Mouse (Mus musculus) ES-E14 (cell line): ENCODE results near the gene Rcsd1. TPM values are rescaled to one million over a fixed set of nuclear protein-coding genes. Genes with fewer than 3 reads are reported as not detected.

ENCODE experiments used
- DNase-seq: peaks from one replicate; pipeline ENCODE4 v3.0.0-alpha.2; 2013; ENCODE audit warnings: low read depth, low spot score
- H3K27ac ChIP-seq: 2 replicates; pipeline ENCODE4 v1.5.1; 2012; ENCODE audit warnings: low read depth, mild to moderate bottlenecking, low read length, moderate library complexity, mixed read lengths; ENCODE audit not compliant: poor library complexity, insufficient read depth, severe bottlenecking
- H3K36me3 ChIP-seq: 2 replicates; pipeline ENCODE4 v1.6.1; 2012; ENCODE audit warnings: mild to moderate bottlenecking, low read length, moderate library complexity, mixed read lengths; ENCODE audit not compliant: control insufficient read depth, poor library complexity, insufficient read depth, severe bottlenecking
- H3K4me1 ChIP-seq, 2 experiments: fragments of 150-350 bp in 1 of 2; sonication (generic) in 1 of 2; 2 replicates each; pipeline ENCODE4 v1.6.1; 2012; ENCODE audit warnings: low read length in 2 of 2, mild to moderate bottlenecking in 1 of 2, mixed read lengths in 1 of 2; ENCODE audit not compliant: control insufficient read depth in 2 of 2, insufficient read depth in 2 of 2, poor library complexity in 1 of 2
- H3K4me3 ChIP-seq, 2 experiments: fragments of 150-350 bp in 1 of 2; sonication (generic) in 1 of 2; 2 replicates each; pipeline ENCODE4 v1.5.1; 2012; ENCODE audit warnings: low read length in 2 of 2, low read depth in 1 of 2, mild to moderate bottlenecking in 1 of 2, mixed read lengths in 1 of 2; ENCODE audit not compliant: insufficient read depth in 1 of 2, poor library complexity in 1 of 2, severe bottlenecking in 1 of 2
- H3K9ac ChIP-seq: 2 replicates; pipeline ENCODE4 v1.6.1; 2012; ENCODE audit warnings: low read depth, mild to moderate bottlenecking, low read length, mixed read lengths; ENCODE audit not compliant: poor library complexity, insufficient read depth, severe bottlenecking
- H3K9me3 ChIP-seq: fragments of 150-350 bp; sonication (generic); 2 replicates; pipeline ENCODE4 v1.6.1; 2012; ENCODE audit warnings: low read depth, mild to moderate bottlenecking, low read length; ENCODE audit not compliant: control insufficient read depth, insufficient read depth
- CHD2 ChIP-seq: IDR thresholded peaks from 2 replicates; pipeline ENCODE4 v1.6.1; 2014; ENCODE audit warnings: mild to moderate bottlenecking, low read depth, low read length, inconsistent platforms
- HCFC1 ChIP-seq: IDR thresholded peaks from 2 replicates; pipeline ENCODE4 v1.6.1; 2012; ENCODE audit warnings: low read length, inconsistent platforms, borderline replicate concordance; ENCODE audit not compliant: insufficient read depth
- MAFK ChIP-seq: IDR thresholded peaks from 2 replicates; pipeline ENCODE4 v1.6.1; 2014; ENCODE audit warnings: mild to moderate bottlenecking, low read depth, low read length, inconsistent platforms; ENCODE audit not compliant: insufficient read depth
- ZC3H11A ChIP-seq: IDR thresholded peaks from 2 replicates; pipeline ENCODE4 v1.6.1; 2012; ENCODE audit warnings: low read depth, mild to moderate bottlenecking, inconsistent platforms, low read length, borderline replicate concordance
- ZNF384 ChIP-seq: IDR thresholded peaks from 2 replicates; pipeline ENCODE4 v1.6.1; 2012; ENCODE audit warnings: low read depth, low read length, inconsistent platforms
- in situ Hi-C, 2 experiments: fragments of 600-800 bp; cut with MboI; formaldehyde crosslinking; loops; one replicate each; pipeline ENCODE4 v1.15.1; 2025; ENCODE audit warnings: low sequenced_read_pairs in 2 of 2, inconsistent platforms in 1 of 2; ENCODE audit not compliant: unreplicated experiment in 2 of 2
- total RNA-seq: library from RNA; depleted of rRNA; stranded (reverse); fragments of 300-350 nt; gene quantifications from 2 replicates; pipeline ENCODE4 v1.2.3, GENCODE M21; 2012

Gene Rcsd1
- total RNA-seq, 1 experiment: 5.4 TPM

DNA sequence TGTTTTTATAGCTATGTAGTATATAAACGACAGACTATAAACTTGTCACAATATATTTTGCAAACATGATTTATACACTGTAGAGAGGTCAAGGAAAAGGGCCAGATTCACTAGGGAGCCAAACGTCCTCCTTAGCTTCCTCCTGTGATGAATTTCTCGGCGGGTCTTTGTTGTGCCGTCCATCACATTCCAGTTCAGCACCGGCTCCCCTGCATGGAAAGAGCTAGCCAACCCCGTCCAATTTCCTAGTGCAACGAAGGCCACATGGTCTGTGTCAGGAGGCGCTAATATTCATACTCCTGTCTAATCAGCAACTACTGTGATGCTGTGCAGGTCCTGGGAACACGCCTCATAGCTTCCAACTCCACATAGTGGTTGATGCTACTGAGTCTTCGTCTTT lies 38.5 kb upstream of the Rcsd1 start:
- H3K4me3 ChIP-seq: no peak overlapping the region
- no peak overlapping the region for H3K27ac ChIP-seq
- in situ Hi-C loops: no loop called here
- no peaks in the 10 kb centered on the region for H3K36me3 ChIP-seq
- H3K4me1 ChIP-seq: no peaks in the 10 kb centered on the region
- no peak for TF ChIP-seq ZC3H11A
- TF ChIP-seq MAFK: no peak
- no peak for TF ChIP-seq HCFC1
- no peak for TF ChIP-seq ZNF384
- no peak for TF ChIP-seq CHD2
- no peak for DNase-seq
- no peak overlapping the region for H3K9ac ChIP-seq
- H3K9me3 ChIP-seq: no peaks in the 10 kb centered on the region

- Histone ChIP-seq H3K4me3 (no peak overlapping the region), H3K9me3 (no peaks in the 10 kb centered on the region), H3K36me3 (no peaks in the 10 kb centered on the region), H3K9ac (no peak overlapping the region), H3K27ac (no peak overlapping the region), H3K4me1 (no peaks in the 10 kb centered on the region)
- no peak for DNase-seq
- in situ Hi-C loops: no loop called here
- TF ChIP-seq HCFC1: no peak
- no peak for TF ChIP-seq ZNF384
- TF ChIP-seq MAFK: no peak
- no peak for TF ChIP-seq CHD2
- TF ChIP-seq ZC3H11A: no peak
These were observed 32.4 kb upstream of the Rcsd1 start for GRCm38 (mm10) chr1:165741989-165742388.

GRCm38 (mm10) chr1:165738985-165739384 lies 29.4 kb upstream of the Rcsd1 start:
- TF ChIP-seq MAFK (no peak), ZNF384 (no peak), ZC3H11A (no peak), HCFC1 (no peak), CHD2 (no peak)
- H3K4me3 ChIP-seq: no peak overlapping the region
- DNase-seq: no peak
- no peaks in the 10 kb centered on the region for H3K36me3 ChIP-seq
- H3K9ac ChIP-seq: no peak overlapping the region
- H3K9me3 ChIP-seq: no peaks in the 10 kb centered on the region
- H3K27ac ChIP-seq: no peak overlapping the region
- no peaks in the 10 kb centered on the region for H3K4me1 ChIP-seq
- in situ Hi-C loops: loop anchor here in 1 of 2 experiments (10.0 kb wide), 1 partner anchor 74 kb away; no protein-coding TSS in a partner anchor

DNA sequence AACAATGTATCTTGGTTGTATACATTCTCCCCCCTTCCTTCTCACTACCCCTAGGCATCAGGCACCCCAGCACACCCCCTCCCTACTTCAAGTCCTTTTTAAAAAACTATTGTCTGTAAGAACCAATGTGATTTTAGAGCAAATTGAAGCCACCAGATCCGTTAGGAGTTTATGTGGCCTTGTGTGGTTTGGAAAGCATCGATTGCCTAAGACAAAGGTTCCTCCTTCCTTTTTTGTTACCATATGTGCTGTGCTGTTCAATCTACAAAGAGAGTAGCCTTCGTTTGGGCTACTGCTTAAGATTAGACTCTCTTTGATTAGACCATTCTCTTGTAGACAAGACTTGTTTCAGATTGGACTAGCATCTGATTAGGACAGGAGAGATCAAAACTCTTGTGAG lies 28.3 kb upstream of the Rcsd1 start:
- Histone ChIP-seq H3K4me1 (no peaks in the 10 kb centered on the region), H3K4me3 (no peak overlapping the region), H3K36me3 (no peaks in the 10 kb centered on the region), H3K9me3 (no peaks in the 10 kb centered on the region), H3K9ac (no peak overlapping the region), H3K27ac (no peak overlapping the region)
- in situ Hi-C loops: loop anchor here in 1 of 2 experiments (10.0 kb wide), 1 partner anchor 73 kb away; no protein-coding TSS in a partner anchor
- DNase-seq: no peak
- TF ChIP-seq CHD2: no peak
- no peak for TF ChIP-seq ZNF384
- TF ChIP-seq MAFK: no peak
- TF ChIP-seq ZC3H11A: no peak
- TF ChIP-seq HCFC1: no peak

DNA sequence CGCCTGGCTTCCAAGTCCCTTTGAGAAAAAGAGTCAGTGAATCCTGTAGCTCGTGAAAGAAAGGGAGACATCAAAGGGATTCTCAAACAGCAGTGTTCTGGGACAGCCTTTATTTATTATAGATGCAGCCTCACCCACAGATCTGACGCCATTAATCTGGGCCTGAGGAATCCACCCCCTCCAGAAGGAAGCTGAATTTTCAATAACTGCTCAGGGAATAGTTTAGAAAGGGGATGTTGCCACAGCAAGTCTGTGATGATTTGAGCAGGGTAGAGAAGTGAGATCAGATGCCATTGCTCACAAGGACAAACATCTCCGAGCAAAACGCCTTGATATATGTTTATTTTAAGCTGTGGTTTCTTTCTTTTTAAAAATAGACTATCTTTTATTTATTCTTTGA lies 27.9 kb upstream of the Rcsd1 start:
- no peak overlapping the region for H3K4me3 ChIP-seq
- no peaks in the 10 kb centered on the region for H3K9me3 ChIP-seq
- in situ Hi-C loops: loop anchor here in 1 of 2 experiments (10.0 kb wide), 1 partner anchor 73 kb away; no protein-coding TSS in a partner anchor

More for the DNA sequence above, 27.9 kb upstream of the Rcsd1 start:
- TF ChIP-seq ZNF384 (no peak), ZC3H11A (no peak)
- Histone ChIP-seq H3K9ac (no peak overlapping the region), H3K4me1 (no peaks in the 10 kb centered on the region), H3K27ac (no peak overlapping the region), H3K36me3 (no peaks in the 10 kb centered on the region)
- DNase-seq: no peak
